In genomic region chr4:117493905-117494851, GRCm38 (mm10) we compare ENCODE assay signal across 8 mouse cellular contexts. TPM values are rescaled to one million over a fixed set of nuclear protein-coding genes. Genes with fewer than 3 reads are reported as not detected.
DNase-seq lines count a peak whose midpoint lies in the region; ATAC-seq and TF ChIP-seq lines count a peak whose summit lies in the region.

No protein-coding gene starts in this region.

- H3K36me3 ChIP-seq in forebrain, embryonic 12.5 days (replicated peaks): no peaks in the 10 kb centered on the region

- peaks cover 90% of the 10 kb centered on the region for H3K27me3 ChIP-seq in forebrain, embryonic 12.5 days

- WGBS in forebrain, embryonic 12.5 days: under 1% methylated on average over 71 of the region's 71 CpGs

- ATAC-seq in forebrain, embryonic 12.5 days (ENCODE audit: low FRiP score): no peak
- peak; percentile 25 for ATAC-seq in inflammation-experienced regulatory T-cells, adult 6 months
- peak; percentile 10; the same call in 1 of the 2 replicates for ATAC-seq in megakaryocyte, adult 5-6 weeks (ENCODE audit: poor library complexity, severe bottlenecking)

- H3K4me1 ChIP-seq in forebrain, embryonic 12.5 days: peaks cover 33% of the 10 kb centered on the region

- H3K4me3 ChIP-seq in left cerebral cortex, adult 2 months: peak overlapping the region; percentile 40
- peak overlapping the region; percentile 51 for H3K4me3 ChIP-seq in forebrain, embryonic 12.5 days (replicated peaks)

- H3K4me2 ChIP-seq in forebrain, embryonic 12.5 days: peak overlapping the region; percentile 89

- no peaks in the 10 kb centered on the region for H3K9me3 ChIP-seq in forebrain, embryonic 12.5 days

- H3K9ac ChIP-seq in forebrain, embryonic 12.5 days: peak overlapping the region; percentile 51

- DNase-seq in left cerebral cortex, adult 2 months (ENCODE audit: extremely low spot score in 1 of 2, low spot score in 2 of 2): peak in 1 of 2 experiments; percentile 14
- DNase-seq in left cerebral cortex, postnatal 14 days (ENCODE audit: low spot score in 2 of 2): no peak
- DNase-seq in adrenal gland, postnatal 10 days: peak; percentile 30
- DNase-seq in thymus, postnatal 0 days (ENCODE audit: low spot score): peak; percentile 52
- DNase-seq in layer of hippocampus, adult 9-10 months (ENCODE audit: low spot score): no peak

- intact Hi-C loops in left cerebral cortex, adult 2 months (cut with DNase I): loop anchor here (10.0 kb wide), 1 partner anchor 181 kb away; no protein-coding TSS in a partner anchor
- intact Hi-C loops in left cerebral cortex, postnatal 14 days (cut with DNase I): loop anchor here (10.0 kb wide), 1 partner anchor 169 kb away; no protein-coding TSS in a partner anchor

- TF ChIP-seq CTCF in left cerebral cortex, adult 2 months (IDR thresholded peaks at IDR 0.05): no peak

- H3K27ac ChIP-seq in left cerebral cortex, adult 2 months: no peak overlapping the region
- no peak overlapping the region for H3K27ac ChIP-seq in forebrain, embryonic 12.5 days

RNA-seq across cellular contexts. Expression of gene Rnf220, which starts 2.7 kb away (rescaled TPM):
- total RNA-seq in left cerebral cortex, adult 2 months (2021): 100 to 1,000 TPM; 192 to 199 TPM
- 100 to 1,000 TPM; 138 to 151 TPM for total RNA-seq in left cerebral cortex, postnatal 14 days (2021)
- 10 to 100 TPM; 67.8 to 72.4 TPM for total RNA-seq in adrenal gland, postnatal 10 days (2021)
- polyA plus RNA-seq in forebrain, embryonic 12.5 days (2016; fragmentation: Nextera tagmentation; extraction: Ambion mirVana): 116 and 118 TPM in 2 replicates
- 10 to 100 TPM; 11.0 to 25.6 (median 21.9) TPM for polyA plus RNA-seq in inflammation-experienced regulatory T-cells, adult 6 months (2017; shearing (Covaris generic))
- total RNA-seq in megakaryocyte, adult 5-6 weeks (2015): 38.7 and 40.6 TPM in 2 replicates
- total RNA-seq in megakaryocyte, adult 5-6 weeks (2017): 76.7 and 84.3 TPM in 2 replicates
- polyA plus RNA-seq in thymus, postnatal 0 days (2015; fragmentation: Nextera tagmentation; extraction: Ambion mirVana): 69.2 and 74.0 TPM in 2 replicates

RNA-seq across cellular contexts. Expression of gene Eri3, which starts 56.0 kb away (rescaled TPM):
- 100 to 1,000 TPM; 197 to 200 TPM for total RNA-seq in left cerebral cortex, adult 2 months (2021)
- total RNA-seq in left cerebral cortex, postnatal 14 days (2021): 100 to 1,000 TPM; 229 to 246 TPM
- 10 to 100 TPM; 74.8 to 96.0 TPM for total RNA-seq in adrenal gland, postnatal 10 days (2021)
- 158 and 168 TPM in 2 replicates for polyA plus RNA-seq in forebrain, embryonic 12.5 days (2016; fragmentation: Nextera tagmentation; extraction: Ambion mirVana)
- polyA plus RNA-seq in inflammation-experienced regulatory T-cells, adult 6 months (2017; shearing (Covaris generic)): 10 to 100 TPM; 37.3 to 65.3 (median 61.9) TPM
- 36.8 and 39.7 TPM in 2 replicates for total RNA-seq in megakaryocyte, adult 5-6 weeks (2015)
- total RNA-seq in megakaryocyte, adult 5-6 weeks (2017): 12.9 and 13.3 TPM in 2 replicates
- polyA plus RNA-seq in thymus, postnatal 0 days (2015; fragmentation: Nextera tagmentation; extraction: Ambion mirVana): 79.4 and 79.9 TPM in 2 replicates

Comparison
In these comparisons a context has a peak if more than half of its experiments do, and no peak if none do; other contexts are left out.
1. DNase-seq: peak in adrenal gland, postnatal 10 days (single experiment) and thymus, postnatal 0 days (single experiment); none in left cerebral cortex, postnatal 14 days (0 of 2) and layer of hippocampus, adult 9-10 months (single experiment).